Mouse (Mus musculus): ENCODE data around the gene Lrrc4.

Lrrc4 gene

GRCm38 (mm10) chr6:28729236-28729635 lies 102.3 kb downstream of the Lrrc4 start:
- DNase-seq (ENCODE audit: low spot score) = no peak

- DNase-seq (ENCODE audit: low spot score) = no peak
Observed at GRCm38 (mm10) chr6:28724776-28725175, 106.8 kb downstream of the Lrrc4 start.

GRCm38 (mm10) chr6:28723059-28723458 lies 108.5 kb downstream of the Lrrc4 start:
- no peak for DNase-seq (ENCODE audit: low spot score)

- DNase-seq (ENCODE audit: low spot score) = no peak
Observed at GRCm38 (mm10) chr6:28720391-28721171, 111.0 kb downstream of the Lrrc4 start.

DNA sequence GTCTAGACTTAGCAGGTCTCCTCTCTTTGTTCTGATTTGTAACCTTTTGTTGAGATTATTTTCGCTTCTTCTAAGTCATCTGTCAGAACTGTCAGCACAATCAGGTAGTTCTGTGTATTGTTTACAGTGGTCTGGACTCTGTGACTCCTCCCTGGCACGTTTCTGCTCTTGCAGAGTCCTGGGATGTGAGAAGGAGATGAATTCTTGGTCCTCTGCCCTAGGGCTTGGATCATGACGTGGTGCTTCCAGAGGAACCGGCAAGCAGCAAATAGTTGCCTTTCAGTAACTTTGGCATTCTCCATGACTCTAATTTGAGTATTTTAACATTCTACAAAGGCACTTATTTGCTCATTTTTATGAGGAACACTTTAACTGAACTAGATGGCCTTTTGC lies 113.7 kb downstream of the Lrrc4 start:
- DNase-seq (ENCODE audit: low spot score) = no peak

DNA sequence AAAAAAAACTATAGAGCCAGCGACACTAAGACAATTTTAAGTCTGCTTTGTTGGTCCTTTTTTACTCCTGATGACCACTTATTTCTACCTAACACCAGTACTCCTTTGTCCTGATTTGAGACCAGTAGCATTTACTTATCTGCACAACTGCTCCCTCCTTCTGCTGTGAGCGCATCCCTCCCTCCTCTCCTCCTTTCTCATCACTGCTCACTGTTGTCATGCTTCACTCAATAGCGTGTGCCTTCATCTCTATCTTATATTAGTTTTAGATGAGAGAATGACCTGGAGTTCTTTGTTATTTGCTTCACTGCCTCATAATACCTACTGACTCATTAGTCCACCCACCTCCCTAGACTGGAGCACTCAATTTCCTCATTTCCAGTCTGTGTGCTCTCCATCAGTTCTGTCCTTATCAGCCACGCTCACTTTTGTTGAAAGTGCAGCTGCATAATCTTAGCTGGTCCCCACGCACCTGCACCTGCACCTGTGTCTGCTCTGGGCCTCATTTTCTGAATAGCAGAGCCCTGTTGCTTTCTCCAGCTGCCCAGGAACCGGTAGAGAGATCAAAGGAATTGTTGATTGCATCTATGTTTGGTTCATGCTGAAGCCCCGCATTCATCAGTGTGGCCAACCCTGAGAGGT lies 114.2 kb downstream of the Lrrc4 start:
- no peak for DNase-seq (ENCODE audit: low spot score)

- DNase-seq (ENCODE audit: low spot score) = no peak
Observed at GRCm38 (mm10) chr6:28710035-28710434, 121.5 kb downstream of the Lrrc4 start.

GRCm38 (mm10) chr6:28706976-28707592 lies 124.5 kb downstream of the Lrrc4 start:
- no peak for DNase-seq (ENCODE audit: low spot score)

GRCm38 (mm10) chr6:28706108-28706975 lies 125.2 kb downstream of the Lrrc4 start:
- DNase-seq (ENCODE audit: low spot score) = no peak

DNA sequence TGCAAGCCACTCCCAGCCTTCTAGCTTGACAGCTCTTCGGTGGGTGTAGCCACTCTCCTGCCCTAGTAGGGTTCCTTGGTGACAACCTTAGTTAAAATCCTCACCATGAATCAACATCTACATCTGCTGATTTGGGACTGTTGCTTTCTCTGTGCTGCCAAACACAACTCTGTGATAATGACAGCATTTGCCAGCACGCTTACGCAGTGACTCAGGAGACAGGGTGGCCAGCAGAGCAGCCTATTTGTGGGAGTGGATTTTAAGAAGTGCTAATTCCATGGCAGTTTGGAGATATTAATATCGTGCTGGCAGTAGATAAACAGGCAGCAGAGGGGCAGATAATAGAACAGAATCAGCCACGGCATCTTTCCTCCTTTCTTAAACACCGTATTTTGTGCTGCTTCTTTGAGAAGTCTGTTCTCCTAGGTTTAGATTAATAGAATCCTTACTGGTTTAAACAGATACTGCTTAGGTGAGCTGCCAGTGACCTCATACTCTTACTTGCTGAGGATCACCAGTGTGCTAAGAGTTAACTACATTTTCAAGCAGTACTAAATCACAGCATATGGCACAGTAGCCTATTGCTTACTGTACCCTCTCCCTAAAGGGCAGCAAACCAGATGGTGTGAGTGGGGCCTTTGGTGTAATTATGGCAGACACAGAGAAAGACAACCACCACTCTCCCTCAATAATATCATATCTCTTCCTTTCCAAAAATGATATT lies 126.0 kb downstream of the Lrrc4 start:
- DNase-seq (ENCODE audit: low spot score) = no peak

DNA sequence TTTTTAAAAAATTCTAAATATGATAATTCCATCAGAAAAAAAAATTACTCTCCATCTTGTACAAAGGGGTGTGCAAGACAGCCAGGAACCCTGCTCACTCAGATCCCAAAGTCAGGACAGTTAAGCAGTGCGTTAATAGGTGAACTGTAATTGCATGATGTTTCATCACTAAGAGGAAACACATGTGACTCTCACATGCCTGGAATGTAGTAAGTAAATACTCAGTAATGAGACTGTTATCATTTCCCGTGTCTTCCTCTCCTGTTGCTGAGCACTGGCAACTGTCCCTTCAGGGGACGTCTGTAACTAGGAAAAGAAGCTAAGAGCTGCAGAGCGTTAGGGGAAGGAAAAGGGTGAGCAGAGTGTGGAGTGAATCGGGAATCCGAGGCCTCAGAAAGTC lies 126.9 kb downstream of the Lrrc4 start:
- no peak for DNase-seq (ENCODE audit: low spot score)

DNA sequence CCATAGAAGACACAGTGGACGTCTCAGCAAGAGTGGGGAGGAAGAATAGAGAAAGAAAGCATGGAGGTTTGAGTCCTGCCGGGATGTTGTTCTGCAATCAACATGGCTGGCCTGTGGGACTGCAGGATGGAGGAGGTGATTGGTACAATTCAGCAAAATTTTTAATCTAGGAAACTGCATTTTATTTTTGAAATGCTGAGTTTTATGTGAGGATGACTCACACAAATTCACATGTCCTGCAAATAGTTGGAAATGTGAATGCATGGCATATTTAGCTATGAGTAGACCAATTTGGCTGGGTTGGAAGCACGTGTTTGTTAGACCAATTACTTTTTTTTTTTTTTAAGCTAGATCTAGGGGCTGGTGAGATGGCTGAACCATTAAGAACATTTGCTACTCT lies 134.3 kb downstream of the Lrrc4 start:
- DNase-seq (ENCODE audit: low spot score) = no peak

DNA sequence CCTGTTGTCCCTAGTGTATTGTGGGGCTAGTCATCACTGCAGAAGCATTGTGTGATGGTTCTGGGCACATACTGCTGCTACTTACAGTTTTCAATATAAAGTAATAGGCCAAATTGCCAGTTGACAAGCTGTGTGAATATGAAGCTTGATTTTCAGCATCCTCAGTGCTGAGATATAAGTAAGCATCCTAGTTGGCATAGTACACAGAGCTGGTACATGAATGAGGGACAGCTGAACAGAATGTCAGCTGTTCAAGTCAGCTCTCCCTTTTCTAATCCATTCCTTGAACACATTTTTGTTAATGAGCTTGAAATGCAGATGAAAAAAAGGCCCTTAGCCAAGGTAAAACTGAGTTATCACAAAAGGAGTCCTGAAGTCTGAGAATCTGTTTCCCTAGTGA lies 138.9 kb downstream of the Lrrc4 start:
- DNase-seq (ENCODE audit: low spot score) = no peak

DNA sequence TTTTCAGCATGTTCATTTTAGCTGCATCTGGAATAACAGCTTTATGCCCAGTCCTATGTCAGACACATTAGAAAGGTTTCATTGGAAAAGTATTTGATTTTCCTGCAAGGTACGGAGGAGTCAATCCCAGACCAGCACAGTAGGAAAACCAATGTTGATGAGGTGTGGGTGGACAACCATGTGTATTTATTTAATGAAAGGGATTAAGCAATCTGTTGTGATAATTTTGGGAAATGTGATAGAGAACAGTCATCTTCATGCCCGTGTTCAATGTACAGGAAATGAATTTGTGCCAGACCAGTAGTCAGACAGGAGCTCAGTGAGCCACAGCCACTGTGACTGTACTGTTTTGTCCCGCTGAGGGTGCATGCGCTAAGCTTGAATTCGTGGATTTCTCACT lies 143.8 kb downstream of the Lrrc4 start:
- DNase-seq (ENCODE audit: low spot score) = no peak

DNA sequence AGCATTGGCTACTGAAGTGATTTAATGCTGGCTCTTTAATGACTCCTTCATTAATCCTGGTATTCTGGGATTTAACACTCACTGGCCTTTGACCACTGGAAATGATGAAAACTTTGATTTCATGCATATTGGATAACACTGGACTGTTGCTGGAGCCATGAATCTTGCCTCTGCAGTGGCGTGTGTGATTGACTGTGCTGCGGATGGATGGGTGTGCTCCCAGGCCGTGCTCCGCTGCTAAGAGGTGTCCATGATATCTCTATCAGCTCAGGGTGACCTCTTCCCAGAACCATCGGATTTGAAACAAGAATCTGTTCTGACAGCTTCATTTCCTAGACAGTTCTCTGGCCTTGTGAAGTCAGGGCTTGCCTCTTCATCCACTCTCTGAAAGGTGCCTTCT lies 145.8 kb downstream of the Lrrc4 start:
- no peak for DNase-seq (ENCODE audit: low spot score)

DNA sequence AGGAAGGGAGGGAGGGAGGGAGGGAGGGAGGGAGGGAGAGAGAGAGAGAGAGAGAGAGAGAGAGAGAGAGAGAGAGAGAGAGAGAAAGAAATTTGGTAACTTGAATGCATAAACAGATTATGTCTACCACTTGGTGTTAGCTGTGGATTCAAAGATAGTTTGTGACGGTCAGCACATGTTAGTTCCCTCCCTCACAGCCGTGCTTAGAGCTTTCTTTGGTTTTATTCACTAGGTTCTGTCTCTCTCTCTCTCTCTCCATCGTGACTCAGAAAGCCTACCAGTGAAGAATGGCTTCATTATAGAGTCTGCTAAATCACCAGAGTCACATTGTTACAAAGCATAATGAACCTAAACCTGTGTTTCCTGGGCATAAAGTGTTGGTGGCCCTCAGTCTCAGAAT lies 146.5 kb downstream of the Lrrc4 start:
- no peak for DNase-seq (ENCODE audit: low spot score)

DNA sequence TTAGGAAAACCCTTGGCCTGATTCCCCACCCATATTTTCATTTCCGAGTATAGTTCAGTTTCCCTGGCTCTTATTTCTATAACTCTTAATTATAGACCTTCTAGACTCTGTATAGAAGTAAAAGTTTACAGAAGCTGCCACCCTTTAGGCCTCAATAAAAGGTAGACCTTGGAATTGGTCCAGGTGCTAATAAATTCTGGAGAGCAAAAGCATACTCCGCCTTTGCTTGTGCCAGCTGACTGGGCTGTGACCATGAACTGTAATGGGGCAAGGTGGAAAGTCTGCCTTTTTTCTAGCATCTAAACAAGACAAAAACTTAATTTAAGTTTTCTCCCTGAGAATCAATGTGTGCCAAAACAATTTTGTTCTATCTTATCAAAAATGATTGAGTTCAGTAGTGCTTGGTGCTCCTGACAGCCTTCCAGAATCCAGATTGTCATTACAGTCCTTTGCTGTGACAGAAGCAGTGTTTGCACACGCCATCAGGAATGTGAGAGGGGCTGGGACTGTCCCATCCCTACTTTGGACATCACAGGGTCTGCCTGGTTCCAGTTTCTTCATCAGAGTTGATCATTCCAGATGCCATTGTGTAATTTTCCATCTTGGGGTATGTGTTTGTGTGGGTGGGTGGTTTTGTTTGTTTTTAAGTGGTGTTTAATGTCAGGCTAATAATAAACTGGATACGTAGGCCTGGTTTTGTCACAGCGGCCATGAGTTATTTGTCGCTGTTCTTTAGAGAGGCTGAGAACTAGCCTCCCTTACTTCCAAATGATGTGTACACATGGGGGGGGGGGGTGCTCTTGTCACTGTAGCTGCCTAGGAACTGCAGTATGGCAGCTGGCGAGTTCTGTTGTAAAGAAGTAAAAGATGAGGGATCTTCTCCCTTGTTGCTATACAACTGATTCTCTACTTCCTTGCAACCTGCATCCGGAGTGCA lies 149.8 kb downstream of the Lrrc4 start:
- DNase-seq (ENCODE audit: low spot score) = no peak

- DNase-seq (ENCODE audit: low spot score) = no peak
Observed at GRCm38 (mm10) chr6:28680537-28680936, 151.0 kb downstream of the Lrrc4 start.

- no peak for DNase-seq (ENCODE audit: low spot score)
Observed at GRCm38 (mm10) chr6:28678896-28679295, 152.7 kb downstream of the Lrrc4 start.

- no peak for DNase-seq (ENCODE audit: low spot score)
Observed at GRCm38 (mm10) chr6:28674686-28675085, 156.9 kb downstream of the Lrrc4 start.

GRCm38 (mm10) chr6:28672388-28672787 lies 159.2 kb downstream of the Lrrc4 start:
- no peak for DNase-seq (ENCODE audit: low spot score)

Data from T-cell, adult 2 months (primary cell).